Mouse (Mus musculus): ENCODE measurements at regions not wholly inside any gene's neighbourhood (a gene's known extent, or its start where the extent isn't known, plus 50 kb on each side); places are given as distances from the start of the nearest gene placed in this dataset.

- Histone ChIP-seq H3K27me3 (no peaks in the 10 kb centered on the region), H3K4me3 (no peak overlapping the region), H3K9ac (no peak overlapping the region), H3K36me3 (no peaks in the 10 kb centered on the region), H3K27ac (no peak overlapping the region), H3K4me2 (no peak overlapping the region), H3K9me3 (no peaks in the 10 kb centered on the region), H3K4me1 (no peaks in the 10 kb centered on the region)
- ATAC-seq (ENCODE audit: insufficient number of reproducible peaks, insufficient read depth, low FRiP score, low TSS enrichment, low read depth), result no peak
- WGBS, result 92% methylated on average over 5 of the region's 5 CpGs
These were observed 372.0 kb downstream of the Cdh11 start for GRCm38 (mm10) chr8:102413446-102413845.

GRCm38 (mm10) chr8:102387591-102387990 is 397.9 kb downstream of the Cdh11 start:
- H3K4me1 ChIP-seq, result no peaks in the 10 kb centered on the region
- no peak overlapping the region for H3K9ac ChIP-seq
- H3K27me3 ChIP-seq, result no peaks in the 10 kb centered on the region
- no peak for ATAC-seq (ENCODE audit: insufficient number of reproducible peaks, insufficient read depth, low FRiP score, low TSS enrichment, low read depth)
- H3K4me3 ChIP-seq, result no peak overlapping the region
- no peak overlapping the region for H3K4me2 ChIP-seq
- H3K9me3 ChIP-seq, result no peaks in the 10 kb centered on the region
- no peak overlapping the region for H3K27ac ChIP-seq
- H3K36me3 ChIP-seq, result no peaks in the 10 kb centered on the region
- 41% methylated on average over 4 of the region's 4 CpGs for WGBS

- H3K27me3 ChIP-seq, result no peaks in the 10 kb centered on the region
- ATAC-seq (ENCODE audit: insufficient number of reproducible peaks, insufficient read depth, low FRiP score, low TSS enrichment, low read depth), result no peak
- H3K4me3 ChIP-seq, result no peak overlapping the region
- H3K4me1 ChIP-seq, result no peaks in the 10 kb centered on the region
- H3K9me3 ChIP-seq, result no peaks in the 10 kb centered on the region
- 73% methylated on average over 1 of the region's 1 CpGs for WGBS
- no peak overlapping the region for H3K9ac ChIP-seq
- no peak overlapping the region for H3K4me2 ChIP-seq
- H3K36me3 ChIP-seq, result no peaks in the 10 kb centered on the region
- H3K27ac ChIP-seq, result no peak overlapping the region
These were observed 440.1 kb downstream of the Cdh11 start for GRCm38 (mm10) chr8:102345392-102345791.

- no peak overlapping the region for H3K9ac ChIP-seq
- no peak overlapping the region for H3K4me2 ChIP-seq
- no peaks in the 10 kb centered on the region for H3K9me3 ChIP-seq
- ATAC-seq (ENCODE audit: insufficient number of reproducible peaks, insufficient read depth, low FRiP score, low TSS enrichment, low read depth), result no peak
- no peaks in the 10 kb centered on the region for H3K36me3 ChIP-seq
- no peak overlapping the region for H3K27ac ChIP-seq
- no peaks in the 10 kb centered on the region for H3K4me1 ChIP-seq
- H3K4me3 ChIP-seq, result no peak overlapping the region
- H3K27me3 ChIP-seq, result no peaks in the 10 kb centered on the region
- WGBS, result 74% methylated on average over 5 of the region's 5 CpGs
These were observed 452.9 kb downstream of the Cdh11 start for GRCm38 (mm10) chr8:102332511-102332910.

- ATAC-seq (ENCODE audit: insufficient number of reproducible peaks, insufficient read depth, low FRiP score, low TSS enrichment, low read depth), result no peak
- Histone ChIP-seq H3K9ac (no peak overlapping the region), H3K4me1 (no peaks in the 10 kb centered on the region), H3K4me2 (no peak overlapping the region), H3K9me3 (no peaks in the 10 kb centered on the region), H3K4me3 (no peak overlapping the region), H3K27me3 (no peaks in the 10 kb centered on the region), H3K36me3 (no peaks in the 10 kb centered on the region), H3K27ac (no peak overlapping the region)
- 60% methylated on average over 4 of the region's 4 CpGs for WGBS
These were observed 454.3 kb downstream of the Cdh11 start for GRCm38 (mm10) chr8:102331151-102331550.

GRCm38 (mm10) chr8:102329955-102330354 is 455.5 kb downstream of the Cdh11 start:
- Histone ChIP-seq H3K9me3 (no peaks in the 10 kb centered on the region), H3K27ac (no peak overlapping the region), H3K9ac (no peak overlapping the region), H3K4me1 (no peaks in the 10 kb centered on the region), H3K36me3 (no peaks in the 10 kb centered on the region), H3K27me3 (no peaks in the 10 kb centered on the region), H3K4me2 (no peak overlapping the region), H3K4me3 (no peak overlapping the region)
- WGBS, result 45% methylated on average over 1 of the region's 1 CpGs
- no peak for ATAC-seq (ENCODE audit: insufficient number of reproducible peaks, insufficient read depth, low FRiP score, low TSS enrichment, low read depth)

Measured in embryonic facial prominence, embryonic 13.5 days (tissue).